Comparison of ENCODE assay signal across 10 mouse cellular contexts in the genomic region with DNA sequence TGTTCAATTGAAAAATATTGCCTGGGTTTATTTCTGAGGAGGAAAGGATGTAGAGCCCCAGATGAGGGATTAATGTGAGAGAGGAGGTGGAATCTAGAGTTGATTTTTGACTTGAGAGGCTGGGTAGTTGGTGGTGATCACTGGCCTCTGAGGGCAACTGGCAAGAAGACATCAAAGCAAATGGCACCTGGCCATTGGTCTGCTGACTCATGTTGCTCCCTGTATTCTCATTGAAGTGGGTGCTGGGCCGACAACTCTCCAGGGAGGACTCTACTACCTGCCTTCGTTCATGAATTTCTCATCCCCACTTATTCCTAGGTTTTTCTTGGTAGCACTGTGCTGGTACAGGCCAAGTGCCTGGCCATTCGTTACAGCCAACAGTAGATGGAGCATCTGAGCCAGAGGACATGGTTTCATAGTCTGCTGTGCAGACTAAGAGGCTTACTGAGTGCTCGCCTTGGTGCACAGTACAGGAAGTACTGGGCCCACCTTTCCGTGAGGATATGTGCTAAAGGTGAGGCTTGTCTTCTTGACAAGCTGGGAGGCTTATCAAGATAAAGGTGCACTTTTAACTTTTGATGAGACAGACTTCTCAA. TPM values are rescaled to one million over a fixed set of nuclear protein-coding genes. Genes with fewer than 3 reads are reported as not detected.
DNase-seq lines count a peak whose midpoint lies in the region; ATAC-seq and TF ChIP-seq lines count a peak whose summit lies in the region.
"Had no signal": no experiment of that assay in that cellular context is flagged by ENCODE, and none has a peak within 500 bp of the region (broad histone marks: within the 10 kb centered on the region; RNA-seq: fewer than 3 reads in every experiment).

No protein-coding gene starts in this region.

- peak; percentile 68 for TF ChIP-seq CTCF in layer of hippocampus, adult 2 months (conservative IDR thresholded peaks at IDR 0.05)
- 0 out of 2 replicates have a peak, but pooled peaks have one; percentile 7 for TF ChIP-seq CTCF in bone marrow macrophage, adult 2 months (IDR thresholded peaks at IDR 0.05; ENCODE audit: low read depth, low read length)

- 77% methylated on average over 5 of the region's 5 CpGs for WGBS in stomach, embryonic 16.5 days
- 92% methylated on average over 5 of the region's 5 CpGs for WGBS in hindbrain, embryonic 10.5 days

- no peaks in the 10 kb centered on the region for H3K36me3 ChIP-seq in stomach, embryonic 16.5 days (ENCODE audit: control insufficient read depth, insufficient read depth, low read length)
- peaks cover 29% of the 10 kb centered on the region for H3K36me3 ChIP-seq in hindbrain, embryonic 10.5 days

- no peak overlapping the region for H3K4me2 ChIP-seq in stomach, embryonic 16.5 days (ENCODE audit: low read depth, low read length)
- H3K4me2 ChIP-seq: embryonic facial prominence, embryonic 12.5 days had no signal

- no peak for DNase-seq in layer of hippocampus, adult 2 months (ENCODE audit: low spot score in 2 of 2)
- DNase-seq in layer of hippocampus, adult 9-10 months (ENCODE audit: low spot score), result no peak
- peak; percentile 82 to 88 for DNase-seq in kidney, postnatal 25 days
- no peak for DNase-seq in layer of hippocampus, postnatal 10 days (ENCODE audit: low spot score in 2 of 2)
- DNase-seq in hindbrain, embryonic 10.5 days (ENCODE audit: low spot score), result no peak
- no peak for DNase-seq in frontal cortex, postnatal 14 days (ENCODE audit: low spot score in 2 of 2)
- DNase-seq: right cerebral cortex, postnatal 14 days had no signal

- no peak overlapping the region for H3K27ac ChIP-seq in layer of hippocampus, adult 2 months
- H3K27ac ChIP-seq in bone marrow macrophage, adult 2 months (ENCODE audit: insufficient read depth, low read depth, low read length), result no peak overlapping the region
- no peak overlapping the region for H3K27ac ChIP-seq in stomach, embryonic 16.5 days (ENCODE audit: low read length)
- no peak overlapping the region for H3K27ac ChIP-seq in hindbrain, embryonic 10.5 days
- H3K27ac ChIP-seq: embryonic facial prominence, embryonic 12.5 days had no signal

- peak; percentile 60; the same call in 1 of the 2 replicates for ATAC-seq in stomach, embryonic 16.5 days (ENCODE audit: insufficient read depth, low FRiP score)

- H3K9me3 ChIP-seq in stomach, embryonic 16.5 days (replicated peaks; ENCODE audit: control insufficient read depth, low read length), result no peaks in the 10 kb centered on the region
- H3K9me3 ChIP-seq in hindbrain, embryonic 10.5 days, result no peaks in the 10 kb centered on the region
- H3K9me3 ChIP-seq: embryonic facial prominence, embryonic 12.5 days had no signal

- no peak overlapping the region for H3K4me3 ChIP-seq in layer of hippocampus, adult 2 months
- no peak overlapping the region for H3K4me3 ChIP-seq in bone marrow macrophage, adult 2 months (ENCODE audit: insufficient read depth, low read length)
- H3K4me3 ChIP-seq in stomach, embryonic 16.5 days (replicated peaks; ENCODE audit: low read length), result no peak overlapping the region
- H3K4me3 ChIP-seq in hindbrain, embryonic 10.5 days, result no peak overlapping the region
- H3K4me3 ChIP-seq: embryonic facial prominence, embryonic 12.5 days had no signal

- H3K27me3 ChIP-seq in stomach, embryonic 16.5 days (ENCODE audit: control insufficient read depth, insufficient read depth, low read length), result no peaks in the 10 kb centered on the region
- no peaks in the 10 kb centered on the region for H3K27me3 ChIP-seq in hindbrain, embryonic 10.5 days (ENCODE audit: insufficient read depth, poor library complexity, severe bottlenecking)
- H3K27me3 ChIP-seq: embryonic facial prominence, embryonic 12.5 days had no signal

- TF ChIP-seq POLR2A in bone marrow macrophage, adult 2 months (IDR thresholded peaks at IDR 0.05; ENCODE audit: borderline replicate concordance, low read depth, low read length), result no peak

- peaks cover 19% of the 10 kb centered on the region for H3K4me1 ChIP-seq in bone marrow macrophage, adult 2 months (ENCODE audit: control insufficient read depth, insufficient read depth, low read length)
- peaks cover 8% of the 10 kb centered on the region for H3K4me1 ChIP-seq in stomach, embryonic 16.5 days (ENCODE audit: control insufficient read depth, insufficient read depth, low read length)
- 0 out of 2 replicates have a peak, but pooled peaks cover 5% of the 10 kb centered on the region for H3K4me1 ChIP-seq in hindbrain, embryonic 10.5 days (replicated peaks)
- H3K4me1 ChIP-seq: embryonic facial prominence, embryonic 12.5 days had no signal

- no peak overlapping the region for H3K9ac ChIP-seq in stomach, embryonic 16.5 days (ENCODE audit: low read length)
- H3K9ac ChIP-seq: embryonic facial prominence, embryonic 12.5 days had no signal

RNA-seq across cellular contexts. Expression of a gene that starts 53.4 kb away (rescaled TPM):
- total RNA-seq in layer of hippocampus, adult 2 months (2021), result 100 to 1,000 TPM; 103 to 117 TPM
- 91.0 and 100 TPM in 2 replicates for polyA plus RNA-seq in bone marrow macrophage, adult 2 months (2012; ENCODE audit: insufficient read depth, insufficient read length, missing spikeins)
- polyA plus RNA-seq in stomach, embryonic 16.5 days (2015; fragmentation: Nextera tagmentation; extraction: Ambion mirVana), result 30.0 and 30.7 TPM in 2 replicates
- 100 to 1,000 TPM; 119 to 134 TPM for total RNA-seq in layer of hippocampus, postnatal 10 days (2021)
- 32.6 and 33.6 TPM in 2 replicates for polyA plus RNA-seq in hindbrain, embryonic 10.5 days (2016; fragmentation: Nextera tagmentation; extraction: Ambion mirVana)

Comparison
In these comparisons a context has a peak if more than half of its experiments do, and no peak if none do; other contexts are left out.
1. DNase-seq: peak in kidney, postnatal 25 days (2 of 2); none in layer of hippocampus, adult 2 months (0 of 2), layer of hippocampus, adult 9-10 months (single experiment), layer of hippocampus, postnatal 10 days (0 of 2), hindbrain, embryonic 10.5 days (single experiment) and frontal cortex, postnatal 14 days (0 of 2).